Mouse (Mus musculus): ENCODE measurements around the gene Dnajc13. TPM values are rescaled to one million over a fixed set of nuclear protein-coding genes. Genes with fewer than 3 reads are reported as not detected.
A peak's percentile ranks its signal among the peaks of the same experiment; 100 is the strongest.

The Dnajc13 gene
- polyA plus RNA-seq, 1 experiment from 2014 or later: 17.5 TPM

- DNase-seq (ENCODE audit: low spot score) (no peak), ATAC-seq (no peak)
- no peak overlapping the region for H3K9ac ChIP-seq (ENCODE audit: low read length)
- no peak overlapping the region for H3K4me3 ChIP-seq (ENCODE audit: low read depth, low read length)
- H3K4me2 ChIP-seq (ENCODE audit: low read length): no peak overlapping the region
- 0 out of 2 replicates have a peak, but pooled peaks cover 3% of the 10 kb centered on the region for H3K4me1 ChIP-seq (ENCODE audit: control insufficient read depth, insufficient read depth, low read length)
- peaks cover 60% of the 10 kb centered on the region for H3K36me3 ChIP-seq (ENCODE audit: control insufficient read depth, insufficient read depth, low read length)
- WGBS: 91% methylated on average over 3 of the region's 3 CpGs
- no peaks in the 10 kb centered on the region for H3K9me3 ChIP-seq (replicated peaks; ENCODE audit: control insufficient read depth, low read length)
- no peak overlapping the region for H3K27ac ChIP-seq (ENCODE audit: low read depth, low read length)
- H3K27me3 ChIP-seq (replicated peaks; ENCODE audit: control insufficient read depth, insufficient read depth, low read length): no peaks in the 10 kb centered on the region
These were observed 30.7 kb downstream of the Dnajc13 start for GRCm38 (mm10) chr9:104232004-104232403.

GRCm38 (mm10) chr9:104211402-104211801 lies 51.3 kb downstream of the Dnajc13 start:
- DNase-seq (ENCODE audit: low spot score) (no peak), ATAC-seq (no peak)
- 87% methylated on average over 3 of the region's 3 CpGs for WGBS
- Histone ChIP-seq H3K36me3 (ENCODE audit: control insufficient read depth, insufficient read depth, low read length) (peaks cover 69% of the 10 kb centered on the region), H3K9ac (ENCODE audit: low read length) (no peak overlapping the region), H3K4me1 (ENCODE audit: control insufficient read depth, insufficient read depth, low read length) (no peaks in the 10 kb centered on the region), H3K27me3 (replicated peaks; ENCODE audit: control insufficient read depth, insufficient read depth, low read length) (no peaks in the 10 kb centered on the region), H3K9me3 (replicated peaks; ENCODE audit: control insufficient read depth, low read length) (no peaks in the 10 kb centered on the region), H3K4me2 (ENCODE audit: low read length) (no peak overlapping the region), H3K27ac (ENCODE audit: low read depth, low read length) (no peak overlapping the region), H3K4me3 (ENCODE audit: low read depth, low read length) (no peak overlapping the region)

- ATAC-seq: 0 out of 2 replicates have a peak, but pooled peaks have one; percentile 40
- H3K27ac ChIP-seq (ENCODE audit: low read depth, low read length): no peak overlapping the region
- H3K36me3 ChIP-seq (ENCODE audit: control insufficient read depth, insufficient read depth, low read length): peaks cover 72% of the 10 kb centered on the region
- no peak overlapping the region for H3K9ac ChIP-seq (ENCODE audit: low read length)
- H3K4me2 ChIP-seq (ENCODE audit: low read length): no peak overlapping the region
- H3K27me3 ChIP-seq (replicated peaks; ENCODE audit: control insufficient read depth, insufficient read depth, low read length): no peaks in the 10 kb centered on the region
- peak; percentile 56 for DNase-seq (ENCODE audit: low spot score)
- H3K9me3 ChIP-seq (replicated peaks; ENCODE audit: control insufficient read depth, low read length): no peaks in the 10 kb centered on the region
- WGBS: 89% methylated on average over 3 of the region's 3 CpGs
- H3K4me3 ChIP-seq (ENCODE audit: low read depth, low read length): no peak overlapping the region
- no peaks in the 10 kb centered on the region for H3K4me1 ChIP-seq (ENCODE audit: control insufficient read depth, insufficient read depth, low read length)
These were observed 58.9 kb downstream of the Dnajc13 start for GRCm38 (mm10) chr9:104203851-104204250.

GRCm38 (mm10) chr9:104194528-104194927 lies 68.2 kb downstream of the Dnajc13 start:
- no peak for ATAC-seq
- no peaks in the 10 kb centered on the region for H3K4me1 ChIP-seq (ENCODE audit: control insufficient read depth, insufficient read depth, low read length)
- H3K4me2 ChIP-seq (ENCODE audit: low read length): no peak overlapping the region
- no peaks in the 10 kb centered on the region for H3K9me3 ChIP-seq (replicated peaks; ENCODE audit: control insufficient read depth, low read length)
- H3K27me3 ChIP-seq (replicated peaks; ENCODE audit: control insufficient read depth, insufficient read depth, low read length): no peaks in the 10 kb centered on the region
- 63% methylated on average over 2 of the region's 2 CpGs for WGBS
- H3K9ac ChIP-seq (ENCODE audit: low read length): no peak overlapping the region
- peaks cover 76% of the 10 kb centered on the region for H3K36me3 ChIP-seq (ENCODE audit: control insufficient read depth, insufficient read depth, low read length)
- no peak for DNase-seq (ENCODE audit: low spot score)
- H3K27ac ChIP-seq (ENCODE audit: low read depth, low read length): no peak overlapping the region
- H3K4me3 ChIP-seq (ENCODE audit: low read depth, low read length): no peak overlapping the region

GRCm38 (mm10) chr9:104193900-104194299 lies 68.8 kb downstream of the Dnajc13 start:
- H3K36me3 ChIP-seq (ENCODE audit: control insufficient read depth, insufficient read depth, low read length): peaks cover 78% of the 10 kb centered on the region
- no peak overlapping the region for H3K9ac ChIP-seq (ENCODE audit: low read length)
- H3K27me3 ChIP-seq (replicated peaks; ENCODE audit: control insufficient read depth, insufficient read depth, low read length): no peaks in the 10 kb centered on the region
- H3K27ac ChIP-seq (ENCODE audit: low read depth, low read length): no peak overlapping the region
- H3K9me3 ChIP-seq (replicated peaks; ENCODE audit: control insufficient read depth, low read length): no peaks in the 10 kb centered on the region
- DNase-seq (ENCODE audit: low spot score) (no peak), ATAC-seq (no peak)
- H3K4me1 ChIP-seq (ENCODE audit: control insufficient read depth, insufficient read depth, low read length): no peaks in the 10 kb centered on the region
- WGBS: 92% methylated on average over 2 of the region's 2 CpGs
- H3K4me2 ChIP-seq (ENCODE audit: low read length): no peak overlapping the region
- H3K4me3 ChIP-seq (ENCODE audit: low read depth, low read length): no peak overlapping the region

GRCm38 (mm10) chr9:104193327-104193726 lies 69.4 kb downstream of the Dnajc13 start:
- ATAC-seq (no peak), DNase-seq (ENCODE audit: low spot score) (no peak)
- H3K9ac ChIP-seq (ENCODE audit: low read length): no peak overlapping the region
- WGBS: 85% methylated on average over 1 of the region's 1 CpGs
- no peaks in the 10 kb centered on the region for H3K27me3 ChIP-seq (replicated peaks; ENCODE audit: control insufficient read depth, insufficient read depth, low read length)
- no peaks in the 10 kb centered on the region for H3K9me3 ChIP-seq (replicated peaks; ENCODE audit: control insufficient read depth, low read length)
- H3K4me2 ChIP-seq (ENCODE audit: low read length): no peak overlapping the region
- no peak overlapping the region for H3K27ac ChIP-seq (ENCODE audit: low read depth, low read length)
- peaks cover 80% of the 10 kb centered on the region for H3K36me3 ChIP-seq (ENCODE audit: control insufficient read depth, insufficient read depth, low read length)
- no peaks in the 10 kb centered on the region for H3K4me1 ChIP-seq (ENCODE audit: control insufficient read depth, insufficient read depth, low read length)
- no peak overlapping the region for H3K4me3 ChIP-seq (ENCODE audit: low read depth, low read length)

- 95% methylated on average over 6 of the region's 6 CpGs for WGBS
- Histone ChIP-seq H3K36me3 (ENCODE audit: control insufficient read depth, insufficient read depth, low read length) (peaks cover 78% of the 10 kb centered on the region), H3K27me3 (replicated peaks; ENCODE audit: control insufficient read depth, insufficient read depth, low read length) (no peaks in the 10 kb centered on the region), H3K4me3 (ENCODE audit: low read depth, low read length) (no peak overlapping the region), H3K4me2 (ENCODE audit: low read length) (no peak overlapping the region), H3K27ac (ENCODE audit: low read depth, low read length) (no peak overlapping the region), H3K9ac (ENCODE audit: low read length) (no peak overlapping the region), H3K4me1 (ENCODE audit: control insufficient read depth, insufficient read depth, low read length) (no peaks in the 10 kb centered on the region), H3K9me3 (replicated peaks; ENCODE audit: control insufficient read depth, low read length) (no peaks in the 10 kb centered on the region)
- DNase-seq (ENCODE audit: low spot score) (no peak), ATAC-seq (no peak)
These were observed 70.2 kb downstream of the Dnajc13 start for GRCm38 (mm10) chr9:104192513-104192912.

GRCm38 (mm10) chr9:104189657-104190056 lies 73.1 kb downstream of the Dnajc13 start:
- Histone ChIP-seq H3K4me1 (ENCODE audit: control insufficient read depth, insufficient read depth, low read length) (no peaks in the 10 kb centered on the region), H3K9me3 (replicated peaks; ENCODE audit: control insufficient read depth, low read length) (no peaks in the 10 kb centered on the region), H3K27ac (ENCODE audit: low read depth, low read length) (no peak overlapping the region), H3K4me3 (ENCODE audit: low read depth, low read length) (no peak overlapping the region), H3K36me3 (ENCODE audit: control insufficient read depth, insufficient read depth, low read length) (peaks cover 70% of the 10 kb centered on the region), H3K4me2 (ENCODE audit: low read length) (no peak overlapping the region), H3K9ac (ENCODE audit: low read length) (no peak overlapping the region), H3K27me3 (replicated peaks; ENCODE audit: control insufficient read depth, insufficient read depth, low read length) (no peaks in the 10 kb centered on the region)
- no peak for ATAC-seq
- no peak for DNase-seq (ENCODE audit: low spot score)
- over 99% methylated on average over 5 of the region's 5 CpGs for WGBS

- H3K36me3 ChIP-seq (ENCODE audit: control insufficient read depth, insufficient read depth, low read length): peaks cover 67% of the 10 kb centered on the region
These were observed 74.0 kb downstream of the Dnajc13 start for GRCm38 (mm10) chr9:104188704-104189103.

More at GRCm38 (mm10) chr9:104188704-104189103, 74.0 kb downstream of the Dnajc13 start:
- Histone ChIP-seq H3K4me2 (ENCODE audit: low read length) (no peak overlapping the region), H3K9ac (ENCODE audit: low read length) (no peak overlapping the region), H3K4me3 (ENCODE audit: low read depth, low read length) (no peak overlapping the region), H3K27me3 (replicated peaks; ENCODE audit: control insufficient read depth, insufficient read depth, low read length) (no peaks in the 10 kb centered on the region), H3K27ac (ENCODE audit: low read depth, low read length) (no peak overlapping the region), H3K9me3 (replicated peaks; ENCODE audit: control insufficient read depth, low read length) (no peaks in the 10 kb centered on the region), H3K4me1 (ENCODE audit: control insufficient read depth, insufficient read depth, low read length) (no peaks in the 10 kb centered on the region)
- ATAC-seq (no peak), DNase-seq (ENCODE audit: low spot score) (no peak)
- WGBS: 100% methylated on average over 1 of the region's 1 CpGs
